ENCODE assay signal across 8 mouse cellular contexts in genomic region chr3:30995283-30995898, GRCm38 (mm10). TPM values are rescaled to one million over a fixed set of nuclear protein-coding genes. Genes with fewer than 3 reads are reported as not detected.
DNase-seq lines count a peak whose midpoint lies in the region; ATAC-seq and TF ChIP-seq lines count a peak whose summit lies in the region.

Prkci (plus strand) TSS chr3:30995747.

- H3K9me3 ChIP-seq in ES-E14 (ENCODE audit: control insufficient read depth, insufficient read depth, low read depth, low read length) = no peaks in the 10 kb centered on the region
- no peaks in the 10 kb centered on the region for H3K9me3 ChIP-seq in forebrain, embryonic 15.5 days

- peak within 1 kb of the TSS; percentile 1 for H3K27ac ChIP-seq in ES-E14 (ENCODE audit: insufficient read depth, low read depth, low read length, poor library complexity, severe bottlenecking)
- H3K27ac ChIP-seq in forebrain, embryonic 15.5 days (replicated peaks) = peak within 1 kb of the TSS; percentile 78

- TF ChIP-seq POLR2A in lung, adult 2 months (IDR thresholded peaks at IDR 0.05; ENCODE audit: borderline replicate concordance, extremely low read depth, low read depth, low read length) = peak; percentile 72; the same call in 1 of the 2 replicates

- ATAC-seq in forebrain, embryonic 15.5 days (replicated peaks) = peak; percentile 99
- peak; percentile 89 for ATAC-seq in neutrophil, adult 5-6 weeks (ENCODE audit: extremely low read depth, insufficient number of reproducible peaks, low FRiP score, poor library complexity, severe bottlenecking)

- peaks cover 1 to 9% of the 10 kb centered on the region in 2 experiments; a peak in 3 of 4 replicates for H3K4me1 ChIP-seq in ES-E14 (ENCODE audit: control insufficient read depth in 2 of 2, insufficient read depth in 2 of 2, low read length in 2 of 2, poor library complexity in 1 of 2)
- H3K4me1 ChIP-seq in forebrain, embryonic 15.5 days = peaks cover 32% of the 10 kb centered on the region
- H3K4me1 ChIP-seq in lung, adult 2 months (ENCODE audit: control insufficient read depth, insufficient read depth, low read length) = peaks cover 10% of the 10 kb centered on the region

- TF ChIP-seq CTCF in lung, adult 2 months (IDR thresholded peaks at IDR 0.05; ENCODE audit: insufficient read depth, low read length) = no peak

- in situ Hi-C loops in ES-E14 (cut with MboI; ENCODE audit: low sequenced_read_pairs in 2 of 2, unreplicated experiment in 2 of 2) = no loop called here

- no peaks in the 10 kb centered on the region for H3K36me3 ChIP-seq in ES-E14 (ENCODE audit: control insufficient read depth, insufficient read depth, low read length, poor library complexity, severe bottlenecking)
- no peaks in the 10 kb centered on the region for H3K36me3 ChIP-seq in forebrain, embryonic 15.5 days

- intact Hi-C loops in heart, postnatal 25 days (cut with DNase I) = loop anchor here (5.0 kb wide), 1 partner anchor 97 kb away; no protein-coding TSS in a partner anchor

- peak within 1 kb of the TSS; percentile 48 for H3K4me2 ChIP-seq in forebrain, embryonic 15.5 days (replicated peaks)

- DNase-seq in ES-E14 (ENCODE audit: low read depth, low spot score) = peak; percentile 93
- DNase-seq in cerebellum, adult 11-12 months = peak; percentile 90
- peak; percentile 87 for DNase-seq in heart, postnatal 25 days (ENCODE audit: low spot score)
- DNase-seq in layer of hippocampus, adult 18-20 months (ENCODE audit: low spot score in 2 of 2) = peak; percentile 90 to 95
- peak; percentile 94 for DNase-seq in lung, adult 2 months
- peak; percentile 88 to 89 for DNase-seq in thymus, adult 18-20 months

- H3K9ac ChIP-seq in ES-E14 (ENCODE audit: insufficient read depth, low read depth, low read length, poor library complexity, severe bottlenecking) = peak within 1 kb of the TSS; percentile 92
- H3K9ac ChIP-seq in forebrain, embryonic 15.5 days (replicated peaks) = peak within 1 kb of the TSS; percentile 84

- under 1% methylated on average over 50 of the region's 50 CpGs for WGBS in forebrain, embryonic 15.5 days
- 1% methylated on average over 49 of the region's 50 CpGs for WGBS in lung, adult 2 months

- H3K27me3 ChIP-seq in forebrain, embryonic 15.5 days = no peaks in the 10 kb centered on the region

- H3K4me3 ChIP-seq in ES-E14 (ENCODE audit: insufficient read depth in 1 of 2, low read depth in 1 of 2, low read length in 2 of 2, poor library complexity in 1 of 2, severe bottlenecking in 1 of 2) = peak within 1 kb of the TSS; percentile 93 to 95
- peak within 1 kb of the TSS; percentile 79 for H3K4me3 ChIP-seq in forebrain, embryonic 15.5 days
- H3K4me3 ChIP-seq in lung, adult 2 months (replicated peaks; ENCODE audit: extremely low read depth, low read depth, low read length) = peak within 1 kb of the TSS; percentile 93

TF ChIP-seq in ES-E14, 5 proteins besides CTCF, POLR2A, EP300 and RAD21:
- TF ChIP-seq MAFK (IDR thresholded peaks at IDR 0.05; ENCODE audit: insufficient read depth, low read depth, low read length) = no peak
- peak; percentile 92 for TF ChIP-seq HCFC1 (IDR thresholded peaks at IDR 0.05; ENCODE audit: borderline replicate concordance, insufficient read depth, low read length)
- no peak for TF ChIP-seq ZC3H11A (IDR thresholded peaks at IDR 0.05; ENCODE audit: borderline replicate concordance, low read depth, low read length)
- TF ChIP-seq ZNF384 (IDR thresholded peaks at IDR 0.05; ENCODE audit: low read depth, low read length) = no peak
- 0 out of 2 replicates have a peak, but pooled peaks have one; percentile 37 for TF ChIP-seq CHD2 (IDR thresholded peaks at IDR 0.05; ENCODE audit: low read depth, low read length)

RNA-seq across cellular contexts. Expression of gene Prkci, which starts in this region (rescaled TPM):
- total RNA-seq in ES-E14 (2012; rRNA removed) = 95.2 and 107 TPM in 2 replicates
- polyA plus RNA-seq in forebrain, embryonic 15.5 days (2015; fragmentation: Nextera tagmentation; extraction: Ambion mirVana) = 25.7 and 25.9 TPM in 2 replicates
- 10 to 100 TPM; 13.4 to 18.5 TPM for total RNA-seq in heart, postnatal 25 days (2021)
- total RNA-seq in layer of hippocampus, adult 18-20 months (2021) = 10 to 100 TPM; 56.7 to 65.8 TPM
- polyA plus RNA-seq in lung, adult 2 months (2012; rRNA removed) = 29.0 and 42.9 TPM in 2 replicates
- 10.9 and 14.2 TPM in 2 replicates for total RNA-seq in neutrophil, adult 5-6 weeks (2017)

Comparison
In these comparisons a context has a peak if more than half of its experiments do, and no peak if none do; other contexts are left out.
1. Peak in every context shown above with its lines: DNase-seq, ATAC-seq, H3K4me3 ChIP-seq and H3K27ac ChIP-seq.